Mouse (Mus musculus): ENCODE measurements at regions not wholly inside any gene's neighbourhood (a gene's known extent, or its start where the extent isn't known, plus 50 kb on each side); places are given as distances from the start of the nearest gene placed in this dataset.

DNA sequence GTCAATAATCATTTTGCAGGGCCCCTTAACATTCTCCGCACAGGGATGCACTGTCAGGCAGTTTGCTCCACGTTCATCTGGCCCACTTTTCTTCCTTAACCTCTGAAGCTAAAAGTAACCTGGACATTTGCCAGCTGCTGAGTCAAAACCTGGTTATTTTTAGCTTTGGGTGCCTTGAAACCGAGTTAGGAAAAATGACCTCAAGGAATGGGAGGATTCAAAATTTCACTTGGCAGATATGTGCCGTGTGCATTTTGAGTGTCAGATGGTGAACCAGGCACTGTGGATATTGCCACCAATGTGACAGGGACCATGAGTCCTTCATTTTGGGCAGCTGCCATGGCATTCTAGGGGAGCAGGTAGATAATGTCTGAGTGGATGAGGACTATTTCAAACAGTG, 387.8 kb downstream of the Slc4a3 start:
- TF ChIP-seq CTCF (IDR thresholded peaks at IDR 0.05; ENCODE audit: low read depth) (no peak), EP300 (optimal IDR thresholded peaks at IDR 0.05) (no peak)

Measured in stomach, postnatal 0 days (tissue).